Mouse (Mus musculus): ENCODE data around the gene Eprs.

- TF ChIP-seq POLR2A (IDR thresholded peaks at IDR 0.05; ENCODE audit: control insufficient read depth, low read depth, low read length) (peak; percentile 79), CTCF (IDR thresholded peaks at IDR 0.05; ENCODE audit: control insufficient read depth, insufficient read depth, insufficient replicate concordance, low read depth, low read length) (no peak)
These were observed 33.9 kb upstream of the Eprs start, which contains the start of gene Iars2 for GRCm38 (mm10) chr1:185328721-185329610.

Measured in testis, adult 2 months (tissue).